23 mouse cellular contexts compared by ENCODE assay signal in the genomic region with DNA sequence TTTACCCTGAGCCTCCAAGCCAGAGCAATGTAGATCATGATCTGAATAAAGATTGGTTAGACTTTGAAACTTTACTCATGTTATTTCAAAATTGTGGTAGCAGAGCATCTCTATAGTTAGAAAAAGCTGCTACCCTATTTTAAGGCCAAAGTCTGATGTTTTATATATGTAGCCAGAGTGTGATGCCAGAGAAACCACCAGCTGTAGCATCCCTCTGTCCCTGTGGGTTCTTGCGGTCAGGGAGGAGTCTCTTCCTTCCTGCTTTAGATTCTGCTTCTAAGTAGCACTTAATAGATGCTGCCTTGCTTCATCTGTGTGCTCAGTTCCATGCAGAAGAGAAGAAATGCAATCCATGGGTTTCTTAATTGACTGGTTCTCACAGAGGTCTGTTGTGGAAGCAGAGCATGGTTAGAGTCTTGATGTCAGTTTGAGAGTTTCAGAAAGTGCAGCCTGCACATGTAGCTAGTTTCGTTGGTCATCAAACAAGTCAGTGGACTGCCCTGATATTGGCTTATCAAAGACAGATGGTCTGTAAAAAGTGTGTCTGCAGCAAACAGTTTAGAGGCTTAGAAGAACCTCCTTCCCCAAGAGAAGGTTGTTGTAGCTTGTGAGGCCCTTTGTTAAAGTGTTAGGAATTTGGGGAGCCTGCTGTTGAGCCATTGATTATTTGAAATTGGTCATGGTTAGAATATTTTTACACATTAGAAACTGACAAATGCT.
"Had no signal": no experiment of that assay in that cellular context is flagged by ENCODE, and none has a peak within 500 bp of the region (broad histone marks: within the 10 kb centered on the region; RNA-seq: fewer than 3 reads in every experiment).

No protein-coding gene starts in this region.

- ATAC-seq: intestine, postnatal 0 days; midbrain, embryonic 13.5 days; midbrain, embryonic 16.5 days had no signal

- H3K4me3 ChIP-seq: layer of hippocampus, adult 2 months; limb, embryonic 12.5 days; limb, embryonic 15.5 days; lung, embryonic 15.5 days; megakaryocyte, embryonic 14.5 days; midbrain, embryonic 10.5 days; midbrain, embryonic 13.5 days; myocyte; neural tube, embryonic 13.5 days had no signal

- H3K9ac ChIP-seq: limb, embryonic 12.5 days; limb, embryonic 15.5 days; lung, embryonic 15.5 days; midbrain, embryonic 13.5 days; neural tube, embryonic 13.5 days had no signal

- H3K4me2 ChIP-seq: limb, embryonic 12.5 days; limb, embryonic 15.5 days; lung, embryonic 15.5 days; midbrain, embryonic 13.5 days; neural tube, embryonic 13.5 days had no signal

- H3K27ac ChIP-seq: kidney, postnatal 0 days; layer of hippocampus, adult 2 months; limb, embryonic 12.5 days; limb, embryonic 15.5 days; lung, embryonic 15.5 days; midbrain, embryonic 10.5 days; midbrain, embryonic 13.5 days; neural tube, embryonic 13.5 days had no signal

- H3K9me3 ChIP-seq: limb, embryonic 12.5 days; limb, embryonic 15.5 days; lung, embryonic 15.5 days; midbrain, embryonic 10.5 days; midbrain, embryonic 13.5 days; neural tube, embryonic 13.5 days had no signal

- H3K36me3 ChIP-seq: limb, embryonic 12.5 days; limb, embryonic 15.5 days; lung, embryonic 15.5 days; midbrain, embryonic 10.5 days; neural tube, embryonic 13.5 days had no signal

- H3K27me3 ChIP-seq: limb, embryonic 12.5 days; limb, embryonic 15.5 days; lung, embryonic 15.5 days; megakaryocyte, embryonic 14.5 days; midbrain, embryonic 13.5 days; neural tube, embryonic 13.5 days had no signal

- DNase-seq: kidney, adult 2 months; kidney, postnatal 25 days; layer of hippocampus, adult 9-11 months; lung, adult 18-20 months; lung, postnatal 10 days; lung, postnatal 36 days; retina, postnatal 1 day; right cerebral cortex, postnatal 25 days; spleen, adult 18-20 months; thymus, adult 18-20 months; thymus, postnatal 36 days had no signal

- H3K4me1 ChIP-seq: limb, embryonic 15.5 days; lung, embryonic 15.5 days; neural tube, embryonic 13.5 days had no signal
